Mouse (Mus musculus): ENCODE results near the gene Atp8b5. TPM values are rescaled to one million over a fixed set of nuclear protein-coding genes. Genes with fewer than 3 reads are reported as not detected.

The Atp8b5 gene
- polyA plus RNA-seq, 1 experiment, result not detected

DNA sequence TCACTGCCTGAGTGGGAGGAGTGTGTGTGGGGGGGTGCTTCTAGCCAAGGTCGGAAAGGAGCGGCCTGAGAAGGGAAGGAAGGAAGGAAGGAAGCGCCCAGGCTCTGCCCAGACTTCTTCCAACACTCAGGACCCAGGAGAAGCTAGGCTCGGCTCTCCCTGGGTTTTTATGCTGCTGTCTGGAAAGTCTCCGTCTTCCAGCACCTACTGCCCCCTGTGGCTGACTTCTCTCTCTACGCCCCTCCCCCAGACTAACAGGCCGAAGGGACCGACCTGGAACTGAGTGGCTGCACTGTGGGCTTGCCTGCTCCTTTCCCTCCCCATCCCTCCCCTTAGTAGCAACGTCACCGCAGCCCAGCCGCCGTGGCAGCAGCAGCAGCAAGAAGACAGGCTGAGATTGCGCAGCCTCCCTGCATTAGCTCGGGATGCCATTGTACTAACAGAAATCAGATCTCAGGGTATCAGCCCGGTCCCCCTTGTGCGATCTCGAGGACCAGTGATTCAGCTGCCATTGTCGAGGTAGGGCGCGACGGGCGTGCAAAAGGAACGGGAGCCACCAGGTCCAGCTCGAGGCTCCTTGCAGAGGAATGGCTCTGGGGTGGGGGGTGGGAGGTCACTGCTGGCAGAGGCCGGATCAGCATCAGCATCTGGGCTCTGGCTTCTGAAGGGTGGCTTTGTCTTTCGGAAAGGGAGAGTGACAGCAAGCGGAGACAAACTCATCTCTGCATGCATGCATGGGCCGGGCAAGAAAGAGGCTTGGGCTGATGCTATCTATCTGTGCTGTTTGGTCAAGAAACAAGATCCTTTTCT is 139.4 kb downstream of the Atp8b5 start:
- no peaks in the 10 kb centered on the region for H3K79me2 ChIP-seq (ENCODE audit: control insufficient read depth, insufficient read depth)
- H3K36me3 ChIP-seq (ENCODE audit: control insufficient read depth, insufficient read depth), result no peaks in the 10 kb centered on the region
- no peak overlapping the region for H3ac ChIP-seq (ENCODE audit: control insufficient read depth, insufficient read length)
- no peaks in the 10 kb centered on the region for H3K27me3 ChIP-seq (ENCODE audit: control insufficient read depth, insufficient read depth, insufficient read length)
- H3K4me3 ChIP-seq, result no peak overlapping the region
- no peak for TF ChIP-seq E2F4 (IDR thresholded peaks at IDR 0.05; ENCODE audit: insufficient read depth)
- no peak for TF ChIP-seq TCF3 (IDR thresholded peaks at IDR 0.05; ENCODE audit: insufficient read length, low read depth)
- no peak for TF ChIP-seq POLR2AphosphoS2 (IDR thresholded peaks at IDR 0.05; ENCODE audit: insufficient read length, low read depth)
- no peak for TF ChIP-seq MYOG (IDR thresholded peaks at IDR 0.05; ENCODE audit: control insufficient read depth in 1 of 3, insufficient read depth in 1 of 3, insufficient read length in 2 of 3, low read depth in 2 of 3)
- no peak for TF ChIP-seq REST (IDR thresholded peaks at IDR 0.05; ENCODE audit: insufficient read depth, insufficient read length)
- TF ChIP-seq USF1 (IDR thresholded peaks at IDR 0.05; ENCODE audit: low read depth), result no peak
- TF ChIP-seq MYOD1 (IDR thresholded peaks at IDR 0.05; ENCODE audit: control insufficient read depth in 1 of 3, insufficient read length in 2 of 3, low read depth in 2 of 3), result no peak
- TF ChIP-seq TCF12 (IDR thresholded peaks at IDR 0.05; ENCODE audit: insufficient read depth, poor library complexity, severe bottlenecking), result no peak
- TF ChIP-seq POLR2A (IDR thresholded peaks at IDR 0.05; ENCODE audit: insufficient read length, low read depth), result no peak
- TF ChIP-seq MAX (IDR thresholded peaks at IDR 0.05; ENCODE audit: low read depth), result no peak
- TF ChIP-seq SRF (IDR thresholded peaks at IDR 0.05; ENCODE audit: control insufficient read depth, insufficient read length, low read depth), result no peak
- TF ChIP-seq CEBPB (IDR thresholded peaks at IDR 0.05; ENCODE audit: insufficient read depth, poor library complexity, severe bottlenecking), result no peak
- no peak overlapping the region for H3K4me2 ChIP-seq (ENCODE audit: low read depth)

DNA sequence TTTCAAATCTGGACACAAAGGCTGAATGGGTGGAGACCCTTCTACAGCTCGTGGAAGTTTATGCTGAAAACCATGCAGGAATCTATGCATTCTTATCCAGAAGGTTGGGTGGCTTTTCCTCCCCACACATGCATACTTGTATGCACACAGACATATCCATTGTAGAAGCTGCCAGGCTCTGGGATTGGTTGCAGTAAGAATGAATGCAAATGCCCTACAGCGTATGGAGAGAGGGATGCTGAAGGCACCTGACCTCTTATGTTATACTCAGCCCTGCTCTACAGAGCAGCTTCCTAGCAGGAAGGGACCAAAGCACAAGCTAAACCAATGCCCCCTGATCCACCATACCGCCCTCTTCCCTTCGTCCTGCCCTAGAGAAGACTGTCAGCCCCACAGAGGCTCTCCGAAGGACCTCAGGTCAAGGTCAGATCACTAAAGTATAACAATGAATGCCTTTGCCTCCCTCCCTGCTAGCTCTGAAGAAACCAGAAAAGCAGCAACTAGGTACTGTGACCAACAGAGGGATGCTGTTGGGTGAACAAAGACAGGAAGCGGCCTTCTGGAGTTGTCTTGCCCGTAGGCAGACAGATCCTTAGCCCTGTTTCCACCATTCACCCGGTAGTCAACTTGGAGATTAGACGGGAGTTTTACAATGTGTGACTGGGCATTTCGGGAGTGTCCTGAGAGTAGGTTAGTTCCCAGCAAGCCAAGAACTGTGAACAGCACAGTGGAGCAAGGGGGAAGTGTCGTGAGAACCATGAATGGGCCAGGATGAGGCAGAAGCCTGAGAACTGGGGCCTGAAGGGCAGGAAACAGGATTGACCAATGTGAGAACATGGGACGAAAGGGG is 140.3 kb downstream of the Atp8b5 start:
- Histone ChIP-seq H3ac (ENCODE audit: control insufficient read depth, insufficient read length) (no peak overlapping the region), H3K79me2 (ENCODE audit: control insufficient read depth, insufficient read depth) (no peaks in the 10 kb centered on the region), H3K27me3 (ENCODE audit: control insufficient read depth, insufficient read depth, insufficient read length) (no peaks in the 10 kb centered on the region), H3K4me3 (no peak overlapping the region), H3K4me2 (ENCODE audit: low read depth) (no peak overlapping the region), H3K36me3 (ENCODE audit: control insufficient read depth, insufficient read depth) (no peaks in the 10 kb centered on the region)
- TF ChIP-seq TCF3 (IDR thresholded peaks at IDR 0.05; ENCODE audit: insufficient read length, low read depth), result no peak
- TF ChIP-seq SRF (IDR thresholded peaks at IDR 0.05; ENCODE audit: control insufficient read depth, insufficient read length, low read depth), result no peak
- TF ChIP-seq TCF12 (IDR thresholded peaks at IDR 0.05; ENCODE audit: insufficient read depth, poor library complexity, severe bottlenecking), result no peak
- no peak for TF ChIP-seq MYOG (IDR thresholded peaks at IDR 0.05; ENCODE audit: control insufficient read depth in 1 of 3, insufficient read depth in 1 of 3, insufficient read length in 2 of 3, low read depth in 2 of 3)
- no peak for TF ChIP-seq CEBPB (IDR thresholded peaks at IDR 0.05; ENCODE audit: insufficient read depth, poor library complexity, severe bottlenecking)
- no peak for TF ChIP-seq E2F4 (IDR thresholded peaks at IDR 0.05; ENCODE audit: insufficient read depth)
- TF ChIP-seq REST (IDR thresholded peaks at IDR 0.05; ENCODE audit: insufficient read depth, insufficient read length), result no peak
- no peak for TF ChIP-seq POLR2AphosphoS2 (IDR thresholded peaks at IDR 0.05; ENCODE audit: insufficient read length, low read depth)
- TF ChIP-seq MAX (IDR thresholded peaks at IDR 0.05; ENCODE audit: low read depth), result no peak
- no peak for TF ChIP-seq USF1 (IDR thresholded peaks at IDR 0.05; ENCODE audit: low read depth)
- no peak for TF ChIP-seq MYOD1 (IDR thresholded peaks at IDR 0.05; ENCODE audit: control insufficient read depth in 1 of 3, insufficient read length in 2 of 3, low read depth in 2 of 3)
- no peak for TF ChIP-seq POLR2A (IDR thresholded peaks at IDR 0.05; ENCODE audit: insufficient read length, low read depth)

DNA sequence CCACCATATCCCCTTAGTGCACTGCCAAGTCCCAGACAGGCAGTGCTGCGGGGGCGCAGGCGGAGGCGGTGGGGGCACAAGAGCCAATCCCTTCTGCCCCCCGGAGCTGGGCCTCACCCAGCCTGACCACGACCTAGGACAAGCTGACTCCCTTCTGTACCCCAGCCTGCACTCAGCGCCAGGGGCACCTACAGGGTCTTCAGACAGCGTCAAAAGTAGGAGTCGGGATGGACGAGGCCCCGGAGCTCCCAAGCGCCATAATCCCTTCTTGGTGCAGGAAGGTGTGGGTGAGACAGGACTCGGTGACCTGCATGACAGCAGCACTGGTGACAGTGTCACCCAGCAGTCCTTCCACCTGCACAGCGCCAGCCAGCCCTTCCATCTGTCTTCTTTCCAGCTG is 147.8 kb downstream of the Atp8b5 start:
- Histone ChIP-seq H3K4me2 (ENCODE audit: low read depth) (no peak overlapping the region), H3ac (ENCODE audit: control insufficient read depth, insufficient read length) (no peak overlapping the region), H3K27me3 (ENCODE audit: control insufficient read depth, insufficient read depth, insufficient read length) (no peaks in the 10 kb centered on the region), H3K4me3 (no peak overlapping the region), H3K36me3 (ENCODE audit: control insufficient read depth, insufficient read depth) (no peaks in the 10 kb centered on the region), H3K79me2 (ENCODE audit: control insufficient read depth, insufficient read depth) (no peaks in the 10 kb centered on the region)
- TF ChIP-seq MAX (IDR thresholded peaks at IDR 0.05; ENCODE audit: low read depth) (no peak), CEBPB (IDR thresholded peaks at IDR 0.05; ENCODE audit: insufficient read depth, poor library complexity, severe bottlenecking) (no peak), REST (IDR thresholded peaks at IDR 0.05; ENCODE audit: insufficient read depth, insufficient read length) (no peak)

DNA sequence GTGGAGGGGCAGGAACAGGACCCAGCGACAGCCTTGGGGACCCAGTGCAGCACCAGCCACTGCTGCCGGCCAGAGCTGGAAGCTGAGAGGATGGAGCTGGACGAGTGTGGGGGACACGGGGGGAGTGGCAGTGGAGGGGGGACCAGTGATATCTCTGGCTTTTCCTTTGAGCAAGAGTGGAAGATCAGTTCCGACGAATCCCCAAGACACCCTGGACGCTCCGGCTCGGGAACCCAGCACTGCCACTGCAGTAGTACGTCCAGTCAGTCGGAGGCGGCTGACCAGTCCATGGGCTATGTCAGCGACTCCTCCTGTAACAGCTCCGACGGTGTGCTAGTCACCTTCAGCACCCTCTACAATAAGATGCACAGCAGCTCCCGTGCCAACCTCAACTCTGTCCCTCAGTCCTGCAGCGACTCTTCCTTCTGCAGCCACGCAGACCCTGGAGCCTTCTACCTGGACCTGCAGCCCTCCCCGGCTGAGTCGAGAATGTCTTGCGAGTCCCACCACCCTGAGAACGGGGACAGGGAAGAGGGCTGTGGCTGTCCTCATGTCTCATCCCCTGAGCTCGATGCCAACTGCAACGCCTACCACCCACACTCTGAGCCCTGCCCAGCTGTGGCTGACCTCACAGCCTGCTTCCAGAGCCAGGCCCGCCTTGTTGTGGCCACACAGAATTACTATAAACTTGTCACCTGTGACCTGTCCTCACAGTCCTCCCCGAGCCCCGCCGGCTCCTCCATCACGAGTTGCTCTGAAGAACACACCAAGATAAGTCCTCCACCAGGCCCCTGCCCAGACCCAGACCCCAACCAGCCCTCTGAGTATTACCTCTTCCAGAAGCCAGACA is 148.5 kb downstream of the Atp8b5 start:
- Histone ChIP-seq H3K36me3 (ENCODE audit: control insufficient read depth, insufficient read depth) (no peaks in the 10 kb centered on the region), H3K4me3 (no peak overlapping the region), H3K79me2 (ENCODE audit: control insufficient read depth, insufficient read depth) (no peaks in the 10 kb centered on the region), H3K4me2 (ENCODE audit: low read depth) (no peak overlapping the region), H3K27me3 (ENCODE audit: control insufficient read depth, insufficient read depth, insufficient read length) (no peaks in the 10 kb centered on the region), H3ac (ENCODE audit: control insufficient read depth, insufficient read length) (no peak overlapping the region)
- TF ChIP-seq TCF3 (IDR thresholded peaks at IDR 0.05; ENCODE audit: insufficient read length, low read depth), result peak; percentile 20
- TF ChIP-seq E2F4 (IDR thresholded peaks at IDR 0.05; ENCODE audit: insufficient read depth), result no peak
- TF ChIP-seq POLR2A (IDR thresholded peaks at IDR 0.05; ENCODE audit: insufficient read length, low read depth), result no peak
- TF ChIP-seq TCF12 (IDR thresholded peaks at IDR 0.05; ENCODE audit: insufficient read depth, poor library complexity, severe bottlenecking), result no peak
- no peak for TF ChIP-seq CEBPB (IDR thresholded peaks at IDR 0.05; ENCODE audit: insufficient read depth, poor library complexity, severe bottlenecking)
- TF ChIP-seq USF1 (IDR thresholded peaks at IDR 0.05; ENCODE audit: low read depth), result no peak
- TF ChIP-seq POLR2AphosphoS2 (IDR thresholded peaks at IDR 0.05; ENCODE audit: insufficient read length, low read depth), result no peak
- no peak for TF ChIP-seq REST (IDR thresholded peaks at IDR 0.05; ENCODE audit: insufficient read depth, insufficient read length)
- no peak for TF ChIP-seq SRF (IDR thresholded peaks at IDR 0.05; ENCODE audit: control insufficient read depth, insufficient read length, low read depth)
- no peak for TF ChIP-seq MAX (IDR thresholded peaks at IDR 0.05; ENCODE audit: low read depth)
- peak in 2 of 3 experiments; percentile 54 to 78 for TF ChIP-seq MYOD1 (IDR thresholded peaks at IDR 0.05; ENCODE audit: control insufficient read depth in 1 of 3, insufficient read length in 2 of 3, low read depth in 2 of 3)
- TF ChIP-seq MYOG (IDR thresholded peaks at IDR 0.05; ENCODE audit: control insufficient read depth in 1 of 3, insufficient read depth in 1 of 3, insufficient read length in 2 of 3, low read depth in 2 of 3), result peak in 2 of 3 experiments; percentile 17 to 81

All from myocyte (in vitro differentiated cells).